In the genomic region with DNA sequence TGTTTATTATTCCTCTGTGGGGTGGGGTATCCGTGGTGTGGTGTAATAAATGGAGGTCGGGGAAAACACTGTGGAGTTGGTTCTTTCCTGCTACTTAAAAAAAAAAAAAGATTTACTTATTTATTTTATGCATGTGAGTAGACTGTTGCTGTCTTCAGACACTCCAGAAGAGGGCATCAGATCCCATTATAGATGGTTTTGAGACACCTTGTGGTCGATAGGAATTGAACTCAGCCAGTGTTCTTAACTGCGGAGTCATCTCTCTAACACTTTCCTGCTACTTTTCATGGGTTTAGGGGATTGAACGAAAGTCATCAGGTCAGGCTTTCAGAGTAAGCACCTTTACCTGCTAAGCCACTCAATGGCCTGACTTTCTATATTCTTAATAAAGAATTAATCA, we compare ENCODE assay signal across 17 mouse cellular contexts. TPM values are rescaled to one million over a fixed set of nuclear protein-coding genes. Genes with fewer than 3 reads are reported as not detected.
DNase-seq lines count a peak whose midpoint lies in the region; ATAC-seq and TF ChIP-seq lines count a peak whose summit lies in the region.
"Had no signal": no experiment of that assay in that cellular context is flagged by ENCODE, and none has a peak within 500 bp of the region (broad histone marks: within the 10 kb centered on the region; RNA-seq: fewer than 3 reads in every experiment).

No protein-coding gene starts in this region.

- no peak overlapping the region for H3K4me3 ChIP-seq in kidney, adult 2 months (ENCODE audit: insufficient read depth, low read depth, low read length)
- no peak overlapping the region for H3K4me3 ChIP-seq in kidney, embryonic 16.5 days (ENCODE audit: low read length)
- H3K4me3 ChIP-seq: embryonic facial prominence, embryonic 13.5 days; limb, embryonic 12.5 days; neural tube, embryonic 13.5 days had no signal

- TF ChIP-seq POLR2A in kidney, adult 2 months (IDR thresholded peaks at IDR 0.05; ENCODE audit: low read depth, low read length): no peak

- H3K4me2 ChIP-seq in kidney, embryonic 16.5 days (replicated peaks; ENCODE audit: low read depth, low read length): no peak overlapping the region
- H3K4me2 ChIP-seq: embryonic facial prominence, embryonic 13.5 days; limb, embryonic 12.5 days; neural tube, embryonic 13.5 days had no signal

- H3K9ac ChIP-seq in kidney, embryonic 16.5 days (replicated peaks; ENCODE audit: low read length): no peak overlapping the region
- H3K9ac ChIP-seq: embryonic facial prominence, embryonic 13.5 days; limb, embryonic 12.5 days; neural tube, embryonic 13.5 days had no signal

- H3K9me3 ChIP-seq in kidney, embryonic 16.5 days (ENCODE audit: low read length): peaks cover 2% of the 10 kb centered on the region; the same call in 1 of the 2 replicates
- H3K9me3 ChIP-seq: embryonic facial prominence, embryonic 13.5 days; limb, embryonic 12.5 days; neural tube, embryonic 13.5 days had no signal

- no peaks in the 10 kb centered on the region for H3K4me1 ChIP-seq in kidney, adult 2 months (ENCODE audit: control insufficient read depth, insufficient read depth, low read length)
- H3K4me1 ChIP-seq in kidney, embryonic 16.5 days (ENCODE audit: insufficient read depth, low read length): no peaks in the 10 kb centered on the region
- H3K4me1 ChIP-seq: limb, embryonic 12.5 days had no signal

- H3K27me3 ChIP-seq in kidney, adult 2 months (replicated peaks; ENCODE audit: control insufficient read depth, insufficient read depth, low read length): no peaks in the 10 kb centered on the region
- H3K27me3 ChIP-seq in kidney, embryonic 16.5 days (ENCODE audit: insufficient read depth, low read length): peaks cover 12% of the 10 kb centered on the region

- TF ChIP-seq CTCF in kidney, adult 2 months (conservative IDR thresholded peaks at IDR 0.05; ENCODE audit: insufficient read depth, insufficient read length, low read depth, low read length): no peak

- DNase-seq in kidney, adult 2 months: peak; percentile 23
- DNase-seq in retina, embryonic 14.5 days (ENCODE audit: low spot score): peak; percentile 38
- no peak for DNase-seq in retina, postnatal 1 day
- DNase-seq in NIH3T3 (ENCODE audit: low read depth): peak; percentile 60
- peak; percentile 30 for DNase-seq in thymus, postnatal 4 days
- DNase-seq in cerebellum, postnatal 25 days: no peak
- no peak for DNase-seq in ovary, postnatal 14 days (ENCODE audit: low spot score)
- DNase-seq: cerebellum, adult 11-12 months; heart, adult 18-20 months; right cerebral cortex, postnatal 25 days had no signal

- no peak overlapping the region for H3K27ac ChIP-seq in kidney, adult 2 months (ENCODE audit: insufficient read depth, low read depth, low read length)
- H3K27ac ChIP-seq in kidney, embryonic 16.5 days (ENCODE audit: low read length): no peak overlapping the region
- H3K27ac ChIP-seq: embryonic facial prominence, embryonic 13.5 days; limb, embryonic 12.5 days; neural tube, embryonic 13.5 days had no signal

- WGBS in kidney, adult 2 months: 33% methylated on average over 5 of the region's 5 CpGs
- 26% methylated on average over 5 of the region's 5 CpGs for WGBS in kidney, embryonic 16.5 days

- no peak for ATAC-seq in kidney, embryonic 16.5 days (ENCODE audit: low FRiP score, low TSS enrichment)

- H3K36me3 ChIP-seq in kidney, adult 2 months (ENCODE audit: control insufficient read depth, insufficient read depth, low read length): no peaks in the 10 kb centered on the region
- no peaks in the 10 kb centered on the region for H3K36me3 ChIP-seq in kidney, embryonic 16.5 days (ENCODE audit: insufficient read depth, low read length)
- H3K36me3 ChIP-seq: embryonic facial prominence, embryonic 13.5 days; limb, embryonic 12.5 days; neural tube, embryonic 13.5 days had no signal

RNA-seq across cellular contexts. Expression of gene Tmem192, which starts 2.2 kb away (rescaled TPM):
- 82.6 and 83.5 TPM in 2 replicates for polyA plus RNA-seq in kidney, adult 2 months (2012; rRNA removed)
- polyA plus RNA-seq in kidney, embryonic 16.5 days (2015; fragmentation: Nextera tagmentation; extraction: Ambion mirVana): 33.1 and 34.4 TPM in 2 replicates

RNA-seq across cellular contexts. Expression of gene Trim75, which starts 42.8 kb away (rescaled TPM):
- 0.03 and 0.10 TPM in 2 replicates for polyA plus RNA-seq in kidney, adult 2 months (2012; rRNA removed)
- polyA plus RNA-seq in kidney, embryonic 16.5 days (2015; fragmentation: Nextera tagmentation; extraction: Ambion mirVana): 0.09 TPM in 1 of 2 replicates, not detected in the other
- polyA plus RNA-seq: embryonic facial prominence, embryonic 13.5 days; hindbrain, embryonic 11.5 days; large intestine, adult 2 months; limb, embryonic 12.5 days; stomach, embryonic 16.5 days had no signal

Comparison
In these comparisons a context has a peak if more than half of its experiments do, and no peak if none do; other contexts are left out.
1. DNase-seq: peak in kidney, adult 2 months (single experiment), retina, embryonic 14.5 days (single experiment), NIH3T3 (single experiment) and thymus, postnatal 4 days (single experiment); none in retina, postnatal 1 day (single experiment), cerebellum, postnatal 25 days (0 of 2) and ovary, postnatal 14 days (single experiment).